Mouse (Mus musculus) regulatory T cell (primary cell): ENCODE measurements at regions not wholly inside any gene's neighbourhood (a gene's known extent, or its start where the extent isn't known, plus 50 kb on each side); places are given as distances from the start of the nearest gene placed in this dataset.

Source experiments
- in situ Hi-C: fragments of 300-600 bp; cut with MboI, MseI; formaldehyde crosslinking; loops from one replicate; pipeline ENCODE4 v1.15.1; 2025; ENCODE audit warnings: high pct_unique_total_duplicates

DNA sequence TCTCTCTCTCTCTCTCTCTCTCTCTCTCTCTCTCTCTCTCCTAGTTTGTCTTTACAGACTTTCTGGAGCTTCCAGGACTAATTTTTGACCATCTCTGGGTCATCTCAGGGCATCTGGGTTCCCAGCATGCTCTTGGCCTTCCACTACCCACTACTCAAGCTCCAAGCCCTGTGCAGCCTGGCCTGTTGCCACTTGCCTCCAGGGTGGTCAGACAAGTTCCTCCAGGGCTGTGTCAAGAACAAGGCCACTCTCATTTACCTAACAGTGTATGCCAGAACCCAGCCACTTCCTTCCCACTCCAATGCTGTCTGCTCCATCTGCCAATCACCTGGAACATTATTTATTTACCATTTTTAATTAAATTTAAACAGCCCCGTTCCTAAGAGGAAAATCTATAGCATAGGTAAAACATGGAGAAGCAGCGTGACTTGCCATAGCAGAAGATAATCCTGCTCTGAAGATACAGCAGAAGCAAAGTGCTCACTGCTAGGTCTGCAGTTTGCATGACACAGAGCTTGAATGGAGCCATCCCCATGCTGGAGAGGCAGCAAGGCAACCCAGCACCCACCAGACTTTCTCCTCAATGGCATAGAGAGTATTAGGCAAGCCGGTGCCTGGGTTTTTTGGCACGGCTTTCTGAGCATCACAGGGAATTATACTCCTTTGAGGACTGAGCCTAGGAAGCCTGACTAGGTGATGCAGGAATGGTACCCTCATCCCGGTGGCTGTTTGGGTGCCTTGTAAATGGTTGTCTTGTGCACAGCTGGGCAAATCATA lies 54.0 kb downstream of the Foxi1 start:
- in situ Hi-C loops = loop anchor here (5.0 kb wide), 1 partner anchor 48 kb away; no protein-coding TSS in a partner anchor

DNA sequence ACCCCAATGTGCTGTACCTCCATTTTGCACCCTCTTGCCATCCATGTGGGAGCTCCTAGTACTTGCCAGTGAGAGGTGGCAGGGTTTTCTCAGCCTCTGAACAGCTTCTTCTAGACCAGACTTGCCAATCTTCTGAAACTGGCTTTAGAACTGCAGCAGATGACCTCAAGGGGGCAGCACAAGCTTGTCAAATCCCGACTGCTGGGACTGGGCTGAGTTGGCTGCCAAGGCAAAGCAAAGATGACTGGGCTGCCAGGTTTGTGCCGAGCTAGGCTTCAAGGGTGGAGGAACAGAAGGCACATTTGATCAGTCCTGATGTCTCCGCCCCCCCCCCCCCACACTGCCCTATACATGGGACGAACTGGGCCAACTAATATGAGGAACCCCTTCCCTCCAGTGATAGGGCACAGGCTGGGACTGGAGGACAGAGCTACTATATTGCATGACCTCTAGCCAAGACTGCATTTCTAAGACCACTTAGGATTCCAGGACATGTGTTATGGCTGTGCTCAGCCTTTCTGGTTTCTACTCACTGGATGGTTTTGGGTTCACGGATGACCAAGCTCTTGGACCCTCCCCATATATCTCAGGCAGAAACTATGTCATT lies 51.1 kb upstream of the 4930469K13Rik start:
- in situ Hi-C loops = no loop called here
